Mouse (Mus musculus) cerebellum, adult 9-11 months (tissue): ENCODE results near the gene Wdr1.
A peak's percentile ranks its signal among the peaks of the same experiment; 100 is the strongest.
"Not testable (repeated sequence)": the region's sequence is repeated elsewhere in the genome, so short reads cannot be mapped to it uniquely, and the experiment has no call there.

ENCODE experiments used
- DNase-seq: peaks from one replicate; pipeline ENCODE4 v3.0.0; 2022

The Wdr1 gene

GRCm38 (mm10) chr5:38563121-38563520 lies at the start of gene Wdr1:
TSS of gene Wdr1 (minus strand) at chr5:38563221.
- no peak for DNase-seq

GRCm38 (mm10) chr5:38611118-38611517 lies 48.1 kb upstream of the Wdr1 start:
- no peak for DNase-seq

GRCm38 (mm10) chr5:38608219-38608618 lies 45.2 kb upstream of the Wdr1 start:
- DNase-seq: not testable (repeated sequence)

- peak; percentile 24 for DNase-seq
Measured at GRCm38 (mm10) chr5:38598647-38599304, 35.8 kb upstream of the Wdr1 start.

- DNase-seq: no peak
Measured at GRCm38 (mm10) chr5:38588924-38589323, 25.9 kb upstream of the Wdr1 start.

GRCm38 (mm10) chr5:38585450-38585849 lies 22.4 kb upstream of the Wdr1 start:
- no peak for DNase-seq

GRCm38 (mm10) chr5:38583026-38583425 lies 20.0 kb upstream of the Wdr1 start:
- no peak for DNase-seq

GRCm38 (mm10) chr5:38580703-38581102 lies 17.7 kb upstream of the Wdr1 start:
- DNase-seq: no peak

GRCm38 (mm10) chr5:38570876-38571275 lies 7.9 kb upstream of the Wdr1 start:
- no peak for DNase-seq

- DNase-seq: no peak
Measured at GRCm38 (mm10) chr5:38568652-38569051, 5.6 kb upstream of the Wdr1 start.

GRCm38 (mm10) chr5:38564831-38565230 lies 1.8 kb upstream of the Wdr1 start:
- DNase-seq: no peak

GRCm38 (mm10) chr5:38561426-38562024 lies 1.5 kb downstream of the Wdr1 start:
- peak; percentile 98 for DNase-seq

- peak; percentile 77 for DNase-seq
Measured at GRCm38 (mm10) chr5:38560586-38561425, 2.2 kb downstream of the Wdr1 start.

GRCm38 (mm10) chr5:38558831-38559230 lies 4.2 kb downstream of the Wdr1 start:
- no peak for DNase-seq

- DNase-seq: peak; percentile 67
Measured at GRCm38 (mm10) chr5:38557811-38558210, 5.2 kb downstream of the Wdr1 start.

- no peak for DNase-seq
Measured at GRCm38 (mm10) chr5:38556406-38556805, 6.6 kb downstream of the Wdr1 start.

- peak; percentile 69 for DNase-seq
Measured at GRCm38 (mm10) chr5:38553953-38554352, 9.1 kb downstream of the Wdr1 start.

GRCm38 (mm10) chr5:38553491-38553890 lies 9.5 kb downstream of the Wdr1 start:
- DNase-seq: no peak

- DNase-seq: no peak
Measured at GRCm38 (mm10) chr5:38552615-38553014, 10.4 kb downstream of the Wdr1 start.

- DNase-seq: no peak
Measured at GRCm38 (mm10) chr5:38550221-38550768, 12.7 kb downstream of the Wdr1 start.

GRCm38 (mm10) chr5:38549461-38549909 lies 13.5 kb downstream of the Wdr1 start:
- no peak for DNase-seq

GRCm38 (mm10) chr5:38547375-38547774 lies 15.6 kb downstream of the Wdr1 start:
- DNase-seq: no peak
